Mouse (Mus musculus) layer of hippocampus, postnatal 36 days (tissue): Measurements from ENCODE around the gene Slc25a16. TPM values are rescaled to one million over a fixed set of nuclear protein-coding genes. Genes with fewer than 3 reads are reported as not detected.
"Not testable (repeated sequence)": the region's sequence is repeated elsewhere in the genome, so short reads cannot be mapped to it uniquely, and the experiment has no call there.

Source experiments
- DNase-seq, 2 experiments: peaks; one replicate each; pipeline ENCODE4 v3.0.0; 2022
- total RNA-seq, 2 experiments: library from RNA; stranded (reverse); gene quantifications; 2 replicates each; pipeline ENCODE4 v1.2.3; 2021

Slc25a16 gene
- total RNA-seq, 2 experiments from 2014 or later, result 34.9 to 41.6 TPM

GRCm38 (mm10) chr10:62906336-62906735 is 14.1 kb upstream of the Slc25a16 start:
- DNase-seq, result no peak

- DNase-seq, result not testable (repeated sequence)
These were observed 11.5 kb upstream of the Slc25a16 start, which contains the start of gene Tet1 for GRCm38 (mm10) chr10:62908896-62909295. Gene Tet1 (minus strand): TSS chr10:62908996.

- DNase-seq, result no peak
These were observed 9.3 kb upstream of the Slc25a16 start for GRCm38 (mm10) chr10:62911120-62911519.

- DNase-seq, result no peak
These were observed 1.4 kb upstream of the Slc25a16 start for GRCm38 (mm10) chr10:62918985-62919384.

GRCm38 (mm10) chr10:62920766-62921156 is 328 bp downstream of the Slc25a16 start:
- no peak for DNase-seq

- DNase-seq, result no peak
These were observed 3.7 kb downstream of the Slc25a16 start for GRCm38 (mm10) chr10:62924096-62924635.

GRCm38 (mm10) chr10:62932381-62932780 is 11.9 kb downstream of the Slc25a16 start:
- DNase-seq, result no peak

GRCm38 (mm10) chr10:62944975-62945580 is 24.6 kb downstream of the Slc25a16 start:
- DNase-seq, result no peak

- peak; percentile 71 to 78 for DNase-seq
These were observed 26.5 kb downstream of the Slc25a16 start, which contains the start of gene Dna2 for GRCm38 (mm10) chr10:62946738-62947471. Gene Dna2 (plus strand): TSS chr10:62947026.

- DNase-seq, result no peak
These were observed 28.1 kb downstream of the Slc25a16 start for GRCm38 (mm10) chr10:62948551-62948950.

GRCm38 (mm10) chr10:62963956-62964355 is 43.5 kb downstream of the Slc25a16 start:
- DNase-seq, result no peak

- no peak for DNase-seq
These were observed 45.4 kb downstream of the Slc25a16 start for GRCm38 (mm10) chr10:62965796-62966195.

GRCm38 (mm10) chr10:62966291-62966690 is 45.9 kb downstream of the Slc25a16 start:
- no peak for DNase-seq

GRCm38 (mm10) chr10:62971821-62972220 is 51.4 kb downstream of the Slc25a16 start:
- peak in 1 of 2 experiments; percentile 7 for DNase-seq

- no peak for DNase-seq
These were observed 59.2 kb downstream of the Slc25a16 start for GRCm38 (mm10) chr10:62979667-62980038.

GRCm38 (mm10) chr10:62980039-62980954 is 59.9 kb downstream of the Slc25a16 start, which contains the start of gene Rufy2:
Gene Rufy2 (plus strand): TSS chr10:62980223.
- DNase-seq, result peak; percentile 85 to 88

GRCm38 (mm10) chr10:62984072-62984471 is 63.6 kb downstream of the Slc25a16 start:
- no peak for DNase-seq

GRCm38 (mm10) chr10:62984495-62984894 is 64.1 kb downstream of the Slc25a16 start:
- DNase-seq, result no peak

- no peak for DNase-seq
These were observed 66.9 kb downstream of the Slc25a16 start for GRCm38 (mm10) chr10:62987341-62987740.

GRCm38 (mm10) chr10:62990636-62991035 is 70.2 kb downstream of the Slc25a16 start:
- no peak for DNase-seq

GRCm38 (mm10) chr10:62993991-62994390 is 73.6 kb downstream of the Slc25a16 start:
- no peak for DNase-seq
